Mouse (Mus musculus) heart, embryonic 11.5 days (tissue): ENCODE measurements around the gene Anapc1. TPM values are rescaled to one million over a fixed set of nuclear protein-coding genes. Genes with fewer than 3 reads are reported as not detected.

Source experiments
- ATAC-seq: fragments of 200-750 bp; cut with Nextera tagmentation; replicated peaks from 2 replicates; pipeline ENCODE4 v1.8.0; 2017; ENCODE audit warnings: moderate library complexity; ENCODE audit not compliant: insufficient number of reproducible peaks, low FRiP score, low TSS enrichment
- H3K27ac ChIP-seq: fragments of 300-500 bp; sonication (generic); 2 replicates; pipeline ENCODE4 v1.5.1; 2014; ENCODE audit warnings: mild to moderate bottlenecking, low read depth, low read length
- H3K27me3 ChIP-seq: fragments of 300-500 bp; sonication (generic); 2 replicates; pipeline ENCODE4 v1.6.1; 2014; ENCODE audit warnings: mild to moderate bottlenecking, low read length, mixed read lengths; ENCODE audit not compliant: control insufficient read depth, insufficient read depth
- H3K36me3 ChIP-seq: fragments of 300-500 bp; sonication (generic); 2 replicates; pipeline ENCODE4 v1.6.1; 2014; ENCODE audit warnings: mild to moderate bottlenecking, low read length, moderate library complexity, mixed read lengths; ENCODE audit not compliant: control insufficient read depth, insufficient read depth
- H3K4me1 ChIP-seq: fragments of 300-500 bp; sonication (generic); 2 replicates; pipeline ENCODE4 v1.6.1; 2014; ENCODE audit warnings: low read length; ENCODE audit not compliant: control insufficient read depth, insufficient read depth
- H3K4me2 ChIP-seq: fragments of 300-500 bp; sonication (generic); 2 replicates; pipeline ENCODE4 v1.6.1; 2014; ENCODE audit warnings: mild to moderate bottlenecking, moderate library complexity
- H3K4me3 ChIP-seq: fragments of 300-500 bp; sonication (generic); 2 replicates; pipeline ENCODE4 v1.5.1; 2014; ENCODE audit warnings: low read depth, low read length
- H3K9ac ChIP-seq: fragments of 300-500 bp; sonication (generic); 2 replicates; pipeline ENCODE4 v1.6.1; 2014; ENCODE audit warnings: mild to moderate bottlenecking, low read depth, low read length, moderate library complexity
- H3K9me3 ChIP-seq: fragments of 300-500 bp; sonication (generic); replicated peaks from 2 replicates; pipeline ENCODE4 v1.6.1; 2016; ENCODE audit warnings: low read length; ENCODE audit not compliant: control insufficient read depth
- WGBS: fragments of 180-500 bp; shearing (Covaris S2); extraction: QIAGEN DNeasy Blood & Tissue Kit; methylation state at CpG from one replicate; pipeline ENCODE4 v1.1.7; 2014; ENCODE audit not compliant: insufficient replicate concordance; 5-methylcytosine and 5-hydroxymethylcytosine counted together
- polyA plus RNA-seq: library from polyadenylated mRNA; unstranded; fragments of >200 nt; fragmentation: Nextera tagmentation; extraction: Ambion mirVana; gene quantifications from 2 replicates; pipeline ENCODE4 v1.2.1, GENCODE M21; 2014

The Anapc1 gene
- polyA plus RNA-seq, 1 experiment from 2014 or later = 65.1 TPM

- 72% methylated on average over 6 of the region's 6 CpGs for WGBS
- no peak overlapping the region for H3K27ac ChIP-seq
- H3K4me2 ChIP-seq = no peak overlapping the region
- no peaks in the 10 kb centered on the region for H3K9me3 ChIP-seq
- no peak overlapping the region for H3K9ac ChIP-seq
- no peak for ATAC-seq
- no peaks in the 10 kb centered on the region for H3K27me3 ChIP-seq
- no peaks in the 10 kb centered on the region for H3K36me3 ChIP-seq
- no peaks in the 10 kb centered on the region; the same call in none of the 2 replicates for H3K4me1 ChIP-seq
- no peak overlapping the region for H3K4me3 ChIP-seq
Measured at GRCm38 (mm10) chr2:128568018-128568417, 119.2 kb downstream of the Anapc1 start.

- Histone ChIP-seq H3K4me3 (no peak overlapping the region), H3K9ac (no peak overlapping the region), H3K9me3 (no peaks in the 10 kb centered on the region), H3K4me1 (no peaks in the 10 kb centered on the region; the same call in none of the 2 replicates), H3K27ac (no peak overlapping the region), H3K36me3 (no peaks in the 10 kb centered on the region), H3K4me2 (no peak overlapping the region), H3K27me3 (no peaks in the 10 kb centered on the region)
- no peak for ATAC-seq
- WGBS = 63% methylated on average over 10 of the region's 10 CpGs
Measured at GRCm38 (mm10) chr2:128566304-128567147, 120.7 kb downstream of the Anapc1 start.

GRCm38 (mm10) chr2:128565904-128566303 lies 121.3 kb downstream of the Anapc1 start:
- Histone ChIP-seq H3K27ac (no peak overlapping the region), H3K9ac (no peak overlapping the region), H3K27me3 (no peaks in the 10 kb centered on the region), H3K9me3 (no peaks in the 10 kb centered on the region), H3K4me2 (no peak overlapping the region), H3K36me3 (no peaks in the 10 kb centered on the region), H3K4me1 (no peaks in the 10 kb centered on the region; the same call in none of the 2 replicates), H3K4me3 (no peak overlapping the region)
- WGBS = 55% methylated on average over 8 of the region's 8 CpGs
- ATAC-seq = no peak; the same call in 1 of the 2 replicates

- H3K4me1 ChIP-seq = no peaks in the 10 kb centered on the region; the same call in none of the 2 replicates
- no peak overlapping the region for H3K27ac ChIP-seq
- no peak for ATAC-seq
- H3K27me3 ChIP-seq = no peaks in the 10 kb centered on the region
- H3K4me3 ChIP-seq = no peak overlapping the region
- H3K9ac ChIP-seq = no peak overlapping the region
- no peak overlapping the region for H3K4me2 ChIP-seq
- no peaks in the 10 kb centered on the region for H3K36me3 ChIP-seq
- no peaks in the 10 kb centered on the region for H3K9me3 ChIP-seq
- 82% methylated on average over 3 of the region's 3 CpGs for WGBS
Measured at GRCm38 (mm10) chr2:128564195-128564594, 123.0 kb downstream of the Anapc1 start.

Other genes with a start within 250 kb of the Anapc1 start
- not detected in 2 replicates for gene Spdye4c, start 96.2 kb downstream of the Anapc1 start, polyA plus RNA-seq
- 3.9 and 4.1 TPM in 2 replicates for gene Mertk, start 11.6 kb upstream of the Anapc1 start, polyA plus RNA-seq
- gene Tmem87b, start 130.7 kb upstream of the Anapc1 start, polyA plus RNA-seq = 20.4 and 21.4 TPM in 2 replicates
- gene Fbln7, start 175.6 kb upstream of the Anapc1 start, polyA plus RNA-seq = 1.1 and 1.8 TPM in 2 replicates